Mouse (Mus musculus): ENCODE data around the gene Pdia5. TPM values are rescaled to one million over a fixed set of nuclear protein-coding genes. Genes with fewer than 3 reads are reported as not detected.

Pdia5 gene
- polyA plus RNA-seq, 1 experiment from 2014 or later, result 49.4 TPM

- Histone ChIP-seq H3K4me2 (no peak overlapping the region), H3K9ac (no peak overlapping the region), H3K27me3 (no peaks in the 10 kb centered on the region), H3K27ac (no peak overlapping the region), H3K9me3 (replicated peaks) (no peaks in the 10 kb centered on the region), H3K4me3 (replicated peaks) (no peak overlapping the region), H3K36me3 (no peaks in the 10 kb centered on the region), H3K4me1 (no peaks in the 10 kb centered on the region)
- 83% methylated on average over 3 of the region's 3 CpGs for WGBS
- ATAC-seq (replicated peaks; ENCODE audit: low FRiP score), result no peak
Measured at GRCm38 (mm10) chr16:35379344-35379743, 111.3 kb downstream of the Pdia5 start.

- Histone ChIP-seq H3K36me3 (peaks cover 15% of the 10 kb centered on the region; the same call in 1 of the 2 replicates), H3K9me3 (replicated peaks) (no peaks in the 10 kb centered on the region), H3K4me1 (0 out of 2 replicates have a peak, but pooled peaks cover 11% of the 10 kb centered on the region), H3K4me2 (peak overlapping the region; percentile 73), H3K4me3 (replicated peaks) (peak overlapping the region; percentile 67), H3K27ac (peak overlapping the region; percentile 61; the same call in 1 of the 2 replicates), H3K27me3 (no peaks in the 10 kb centered on the region), H3K9ac (0 out of 2 replicates have a peak overlapping the region, but pooled peaks have one; percentile 14)
- ATAC-seq (replicated peaks; ENCODE audit: low FRiP score), result no peak; the same call in 1 of the 2 replicates
- WGBS, result under 1% methylated on average over 7 of the region's 7 CpGs
Measured at GRCm38 (mm10) chr16:35364063-35364428, 126.6 kb downstream of the Pdia5 start.

DNA sequence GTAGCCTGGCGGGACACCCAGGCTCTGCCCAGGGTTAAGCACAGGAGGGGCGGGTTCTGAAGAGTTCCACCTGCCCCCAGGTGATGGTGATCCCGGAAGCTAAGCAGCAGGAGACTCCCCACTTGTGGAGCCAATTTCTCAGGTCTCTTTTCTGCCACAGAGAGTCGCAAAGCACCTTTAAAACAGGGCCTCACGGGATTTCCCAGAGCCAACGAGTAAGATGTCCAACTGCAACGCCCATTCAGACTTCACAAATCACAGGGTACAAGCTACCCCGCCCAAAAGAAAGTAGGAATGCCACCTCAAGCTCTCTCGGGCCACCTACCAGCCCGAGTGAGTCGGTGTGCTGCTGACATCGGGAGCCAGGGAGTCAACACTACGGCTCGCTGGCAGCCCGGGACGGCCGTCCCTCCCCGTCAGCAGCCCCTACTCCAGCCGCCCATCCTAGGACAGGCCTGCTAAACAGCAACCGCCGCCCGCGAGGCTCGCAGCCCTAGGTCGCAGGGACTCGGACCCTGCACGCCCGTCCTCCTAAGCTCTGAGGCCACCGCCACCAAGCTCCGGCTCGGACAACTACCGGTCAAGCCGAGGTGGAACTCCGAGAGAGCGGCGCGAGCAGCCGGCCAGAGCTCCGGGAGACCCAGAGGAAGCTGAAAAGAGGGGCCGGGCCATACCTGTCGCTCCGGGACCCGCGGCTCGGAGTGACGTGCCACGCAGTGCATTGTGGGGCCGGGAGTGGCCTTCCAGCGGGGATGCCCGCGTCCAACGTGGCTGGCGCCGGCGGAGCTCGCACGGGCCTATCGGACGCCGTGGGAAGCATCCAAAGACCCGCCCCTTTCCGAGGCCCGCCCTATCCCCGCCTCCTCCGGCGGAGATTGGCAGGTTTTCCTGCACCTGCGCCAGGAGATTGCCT lies 127.3 kb downstream of the Pdia5 start, which contains the start of gene Sec22a:
Gene Sec22a (minus strand): TSS at position 769 of the 913 bp plus-strand sequence.
- WGBS, result under 1% methylated on average over 67 of the region's 67 CpGs
- Histone ChIP-seq H3K27ac (peak within 1 kb of the TSS; percentile 89), H3K9me3 (replicated peaks) (no peaks in the 10 kb centered on the region), H3K4me3 (replicated peaks) (peak within 1 kb of the TSS; percentile 67), H3K27me3 (no peaks in the 10 kb centered on the region), H3K4me1 (0 out of 2 replicates have a peak, but pooled peaks cover 11% of the 10 kb centered on the region), H3K36me3 (peaks cover 19% of the 10 kb centered on the region; the same call in 1 of the 2 replicates), H3K4me2 (peak within 1 kb of the TSS; percentile 73), H3K9ac (peak within 1 kb of the TSS; percentile 74)
- peak; percentile 99 for ATAC-seq (replicated peaks; ENCODE audit: low FRiP score)

- Histone ChIP-seq H3K4me1 (0 out of 2 replicates have a peak, but pooled peaks cover 11% of the 10 kb centered on the region), H3K27me3 (no peaks in the 10 kb centered on the region), H3K36me3 (peaks cover 21% of the 10 kb centered on the region; the same call in 1 of the 2 replicates), H3K27ac (no peak overlapping the region), H3K4me2 (peak overlapping the region; percentile 73; the same call in 1 of the 2 replicates), H3K9me3 (replicated peaks) (no peaks in the 10 kb centered on the region), H3K9ac (no peak overlapping the region), H3K4me3 (replicated peaks) (no peak overlapping the region)
- 79% methylated on average over 2 of the region's 2 CpGs for WGBS
- ATAC-seq (replicated peaks; ENCODE audit: low FRiP score), result no peak
Measured at GRCm38 (mm10) chr16:35362221-35362620, 128.5 kb downstream of the Pdia5 start.

DNA sequence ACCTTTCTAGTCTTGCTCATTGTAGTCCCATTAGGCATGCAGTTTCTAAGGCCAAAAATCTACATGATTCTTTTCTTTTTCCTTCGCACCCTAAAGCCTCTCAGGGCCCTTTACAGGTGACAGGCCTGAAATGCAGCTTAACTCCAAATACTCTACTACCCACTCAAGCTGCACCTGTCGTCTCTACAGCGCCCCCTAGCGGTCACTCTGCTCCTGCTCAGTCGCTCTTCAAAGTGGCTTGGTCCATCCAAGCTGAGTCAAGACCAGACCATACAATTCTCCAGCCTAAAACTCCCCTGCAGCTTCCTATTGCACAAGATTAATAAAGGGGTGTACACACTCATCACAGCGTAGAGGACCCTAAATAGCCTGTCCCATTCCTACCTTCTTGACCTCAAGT lies 130.1 kb downstream of the Pdia5 start:
- H3K36me3 ChIP-seq, result peaks cover 21% of the 10 kb centered on the region; the same call in 1 of the 2 replicates
- no peaks in the 10 kb centered on the region for H3K27me3 ChIP-seq
- 0 out of 2 replicates have a peak, but pooled peaks cover 11% of the 10 kb centered on the region for H3K4me1 ChIP-seq
- H3K9ac ChIP-seq, result no peak overlapping the region
- no peak overlapping the region for H3K4me3 ChIP-seq (replicated peaks)
- H3K27ac ChIP-seq, result no peak overlapping the region
- no peak for ATAC-seq (replicated peaks; ENCODE audit: low FRiP score)
- no peak overlapping the region for H3K4me2 ChIP-seq
- no peaks in the 10 kb centered on the region for H3K9me3 ChIP-seq (replicated peaks)
- 32% methylated on average over 6 of the region's 6 CpGs for WGBS

GRCm38 (mm10) chr16:35357449-35357848 lies 133.2 kb downstream of the Pdia5 start:
- 81% methylated on average over 1 of the region's 1 CpGs for WGBS
- ATAC-seq (replicated peaks; ENCODE audit: low FRiP score), result no peak
- Histone ChIP-seq H3K36me3 (peaks cover 21% of the 10 kb centered on the region; the same call in 1 of the 2 replicates), H3K9me3 (replicated peaks) (no peaks in the 10 kb centered on the region), H3K4me1 (0 out of 2 replicates have a peak, but pooled peaks cover 2% of the 10 kb centered on the region), H3K27ac (no peak overlapping the region), H3K27me3 (no peaks in the 10 kb centered on the region), H3K4me2 (no peak overlapping the region), H3K4me3 (replicated peaks) (no peak overlapping the region), H3K9ac (no peak overlapping the region)

Small RNA genes within 50 kb of the gene (microRNA-seq; reads per million reads assigned to microRNA genes)
- gene Gm25548, result not detected

Other genes with a start within 250 kb of the Pdia5 start
- 48.9 and 51.8 TPM in 2 replicates for gene Sec22a, start 127.0 kb downstream of the Pdia5 start, polyA plus RNA-seq (2015; fragmentation: Nextera tagmentation; extraction: Ambion mirVana)
- 6.2 and 6.8 TPM in 2 replicates for gene Sema5b, start 50.3 kb upstream of the Pdia5 start, polyA plus RNA-seq (2015; fragmentation: Nextera tagmentation; extraction: Ambion mirVana)

Data from kidney, embryonic 15.5 days (tissue).